Mouse (Mus musculus) adrenal gland, adult 10 weeks (tissue): ENCODE data around the gene Gm14322. TPM values are rescaled to one million over a fixed set of nuclear protein-coding genes. Genes with fewer than 3 reads are reported as not detected.

Experiments
- polyA plus RNA-seq: library from polyadenylated mRNA; stranded (reverse); fragments of 350-450 nt; fragmentation: Illumina TruSeq; extraction: RNeasy Lipid Tissue Mini Kit (QIAGEN cat#74804); gene quantifications from one replicate; pipeline ENCODE4 v1.2.3, GENCODE M21; 2014; ENCODE audit warnings: low read depth, low replicate concordance

Gm14322 gene
- 28.5 TPM for polyA plus RNA-seq

GRCm38 (mm10) chr2:177758941-177759558 is at the start of gene Gm14322:
TSS of gene Gm14322 (plus strand) at chr2:177759288.

Other genes starting within 250 kb of the Gm14322 start
- not detected for gene Gm14406, start 181.1 kb upstream of the Gm14322 start, polyA plus RNA-seq
- 249 TPM for gene Gm14325, start 81.0 kb downstream of the Gm14322 start, polyA plus RNA-seq
- gene Gm14327, start 137.8 kb downstream of the Gm14322 start, polyA plus RNA-seq = 12.1 TPM
- gene Zfp972, start 166.3 kb downstream of the Gm14322 start, polyA plus RNA-seq = not detected
- gene Gm14326, start 198.0 kb downstream of the Gm14322 start, polyA plus RNA-seq = 105 TPM